Mouse (Mus musculus): ENCODE data around the gene Ilf3. TPM values are rescaled to one million over a fixed set of nuclear protein-coding genes. Genes with fewer than 3 reads are reported as not detected.

The Ilf3 gene
- total RNA-seq, 4 experiments from 2014 or later: 15.8 to 20.6 (median 18.9) TPM

GRCm38 (mm10) chr9:21340411-21340810, 27.3 kb upstream of the Ilf3 start:
- DNase-seq (ENCODE audit: low spot score in 2 of 2): no peak

- DNase-seq (ENCODE audit: low spot score in 2 of 2): no peak
Observed at GRCm38 (mm10) chr9:21346627-21347365, 20.9 kb upstream of the Ilf3 start.

- DNase-seq (ENCODE audit: low spot score in 2 of 2): no peak
Observed at GRCm38 (mm10) chr9:21348152-21348551, 19.5 kb upstream of the Ilf3 start.

GRCm38 (mm10) chr9:21351178-21351577, 16.5 kb upstream of the Ilf3 start:
- DNase-seq (ENCODE audit: low spot score in 2 of 2): no peak

- DNase-seq (ENCODE audit: low spot score in 2 of 2): no peak
Observed at GRCm38 (mm10) chr9:21351702-21352377, 15.8 kb upstream of the Ilf3 start.

- DNase-seq (ENCODE audit: low spot score in 2 of 2): no peak
Observed at GRCm38 (mm10) chr9:21352463-21353372, 15.0 kb upstream of the Ilf3 start.

GRCm38 (mm10) chr9:21353373-21353686, 14.3 kb upstream of the Ilf3 start:
- DNase-seq (ENCODE audit: low spot score in 2 of 2): no peak

- no peak for DNase-seq (ENCODE audit: low spot score in 2 of 2)
Observed at GRCm38 (mm10) chr9:21354796-21355195, 12.9 kb upstream of the Ilf3 start.

- DNase-seq (ENCODE audit: low spot score in 2 of 2): peak in 1 of 2 experiments; percentile 39
Observed at GRCm38 (mm10) chr9:21356981-21357718, 10.5 kb upstream of the Ilf3 start.

GRCm38 (mm10) chr9:21366541-21367220, 990 bp upstream of the Ilf3 start:
- peak; percentile 36 to 40 for DNase-seq (ENCODE audit: low spot score in 2 of 2)

GRCm38 (mm10) chr9:21368131-21368584, 487 bp downstream of the Ilf3 start:
- DNase-seq (ENCODE audit: low spot score in 2 of 2): peak; percentile 16 to 48

- no peak for DNase-seq (ENCODE audit: low spot score in 2 of 2)
Observed at GRCm38 (mm10) chr9:21369080-21369479, 1.4 kb downstream of the Ilf3 start.

GRCm38 (mm10) chr9:21370876-21371275, 3.2 kb downstream of the Ilf3 start:
- no peak for DNase-seq (ENCODE audit: low spot score in 2 of 2)

- DNase-seq (ENCODE audit: low spot score in 2 of 2): no peak
Observed at GRCm38 (mm10) chr9:21372508-21372907, 4.8 kb downstream of the Ilf3 start.

- no peak for DNase-seq (ENCODE audit: low spot score in 2 of 2)
Observed at GRCm38 (mm10) chr9:21379195-21379594, 11.5 kb downstream of the Ilf3 start.

GRCm38 (mm10) chr9:21380868-21381267, 13.2 kb downstream of the Ilf3 start:
- DNase-seq (ENCODE audit: low spot score in 2 of 2): no peak

- no peak for DNase-seq (ENCODE audit: low spot score in 2 of 2)
Observed at GRCm38 (mm10) chr9:21383966-21384365, 16.3 kb downstream of the Ilf3 start.

- no peak for DNase-seq (ENCODE audit: low spot score in 2 of 2)
Observed at GRCm38 (mm10) chr9:21392646-21393175, 25.0 kb downstream of the Ilf3 start.

GRCm38 (mm10) chr9:21395692-21396091, 28.0 kb downstream of the Ilf3 start:
- DNase-seq (ENCODE audit: low spot score in 2 of 2): no peak

GRCm38 (mm10) chr9:21397170-21397569, 29.5 kb downstream of the Ilf3 start:
- DNase-seq (ENCODE audit: low spot score in 2 of 2): no peak
